Mouse (Mus musculus) natural killer cell, adult 2 months (primary cell): ENCODE measurements around the gene Fam160a1.

Experiments used
- DNase-seq, 2 experiments: peaks; one replicate each; pipeline ENCODE4 v3.0.0; 2022; ENCODE audit warnings: low spot score in 2 of 2

Fam160a1 gene

DNA sequence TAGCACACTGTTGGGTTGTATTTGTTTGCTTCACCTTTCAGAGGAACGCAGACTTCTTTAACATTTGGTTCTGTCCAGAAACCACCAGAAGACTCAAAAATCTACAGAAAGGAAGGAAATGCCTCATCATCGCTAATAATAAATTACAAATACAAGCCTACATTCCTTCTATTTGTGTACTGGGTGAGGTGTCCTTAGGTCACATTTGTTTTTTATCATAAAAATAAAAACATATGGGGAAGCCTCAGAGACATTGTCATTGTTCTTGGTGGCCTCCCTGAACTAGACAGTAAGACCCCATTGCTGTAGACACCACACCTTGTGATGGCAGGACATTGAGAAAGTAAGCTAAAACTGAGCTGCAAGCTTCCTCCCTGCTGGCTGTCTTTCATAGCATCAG lies at the start of gene Fam160a1:
Gene Fam160a1, minus strand, starts transcription at position 101 of the 400 bp plus-strand sequence.
- DNase-seq, result no peak

DNA sequence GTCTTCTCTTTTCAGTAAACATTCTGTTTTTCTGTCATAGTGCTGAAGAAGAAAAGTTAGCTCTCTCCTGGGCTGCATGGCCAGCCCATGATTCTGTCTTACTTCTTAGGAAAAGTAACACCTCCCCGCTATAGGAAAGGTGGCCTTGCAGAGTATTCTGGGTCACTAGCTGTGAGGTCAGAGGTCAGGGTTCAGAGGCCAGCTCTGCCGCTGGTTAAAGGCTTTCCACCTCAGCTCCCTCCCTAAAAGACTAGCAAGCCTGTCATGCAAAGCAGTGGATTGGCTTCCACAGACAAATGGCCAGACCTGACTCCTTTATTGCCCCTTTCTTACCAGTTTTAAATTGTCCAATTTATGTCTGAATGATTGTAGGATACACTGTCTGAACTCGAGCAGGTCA lies 46.9 kb upstream of the Fam160a1 start:
- no peak for DNase-seq

DNA sequence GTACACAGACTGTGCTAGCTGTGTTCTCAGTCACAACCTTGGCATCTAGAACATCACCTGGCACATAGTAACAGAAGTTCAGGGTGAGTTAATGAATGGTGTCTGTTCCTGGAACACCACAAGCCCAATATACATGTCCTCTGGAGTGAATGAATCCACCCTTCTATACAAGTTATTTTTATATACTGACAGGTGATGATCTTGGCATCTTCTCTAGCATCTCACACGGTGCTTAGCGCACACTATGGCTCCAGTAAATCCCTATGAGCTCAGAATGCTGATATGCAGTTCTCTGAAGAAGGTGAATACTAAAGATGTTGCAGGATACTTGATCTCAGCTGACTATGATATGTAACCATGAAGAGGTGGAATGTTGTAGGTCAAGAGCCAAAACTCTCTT lies 45.8 kb upstream of the Fam160a1 start:
- DNase-seq, result no peak

DNA sequence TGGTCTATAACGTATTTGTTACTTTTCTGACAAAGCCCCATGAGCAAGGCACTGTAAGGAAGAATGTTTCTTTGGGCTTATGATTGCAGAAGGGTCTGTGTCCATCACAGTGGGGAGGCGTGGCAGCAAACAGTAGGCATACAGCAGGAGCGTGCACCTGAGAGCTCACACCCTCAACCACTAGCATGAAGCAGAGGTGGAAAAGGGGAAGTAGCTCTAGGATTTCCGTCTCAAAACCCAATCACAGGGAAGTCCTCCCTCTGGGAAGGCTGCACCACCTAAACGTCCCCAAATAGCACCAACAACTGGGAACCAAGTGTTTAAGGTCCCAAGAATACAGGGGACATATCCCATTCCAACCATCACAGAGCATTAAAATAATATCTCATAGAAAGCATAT lies 43.9 kb upstream of the Fam160a1 start:
- no peak for DNase-seq

- no peak for DNase-seq
These were observed 42.2 kb upstream of the Fam160a1 start for GRCm38 (mm10) chr3:85859311-85859710.

DNA sequence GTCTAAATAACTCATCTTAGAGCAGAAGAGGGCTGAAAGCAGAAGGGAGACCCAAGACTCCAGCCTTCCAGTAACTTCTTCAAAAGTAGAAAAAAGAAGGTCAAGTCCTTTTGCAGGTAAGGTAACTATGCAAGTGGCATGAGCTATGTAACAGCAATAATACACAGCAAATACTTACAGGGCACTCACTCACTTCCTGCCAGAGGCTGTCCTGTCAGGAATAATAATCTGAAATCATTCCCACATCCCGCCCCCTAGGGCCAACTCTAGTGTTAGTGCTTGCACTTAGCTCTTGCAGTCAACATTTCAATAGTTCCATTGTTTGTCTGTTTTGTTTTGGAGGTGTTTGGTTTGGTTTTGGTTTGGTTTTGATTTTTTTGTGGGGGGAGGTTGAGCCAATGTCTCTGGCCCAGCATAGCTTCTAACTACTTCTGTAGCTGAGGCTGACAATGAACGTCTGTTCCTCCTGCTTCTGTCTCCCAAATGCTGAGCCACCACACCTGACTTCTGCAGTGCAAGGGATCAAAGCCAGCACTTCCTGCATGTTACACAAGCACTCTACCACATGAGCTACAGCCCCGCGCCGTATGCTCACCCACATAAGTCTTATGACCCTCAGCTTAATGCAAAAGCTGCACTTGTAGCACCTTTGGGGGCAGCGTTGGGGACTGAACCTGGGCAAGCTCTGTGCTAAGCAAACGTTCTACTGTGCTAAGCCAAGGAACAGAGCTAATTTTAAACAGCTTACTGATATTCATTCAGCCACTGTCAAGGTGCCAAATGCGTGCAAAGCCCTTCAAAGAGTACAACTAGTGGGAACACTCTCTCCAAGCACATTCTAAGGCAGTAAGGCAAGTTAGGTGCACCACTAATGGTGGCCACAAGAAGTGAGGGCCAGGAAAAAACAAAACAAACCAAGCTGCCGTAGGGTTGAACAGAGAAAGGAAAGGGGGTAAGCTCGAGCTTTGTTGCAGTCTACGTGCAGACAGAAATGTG lies 41.3 kb upstream of the Fam160a1 start:
- no peak for DNase-seq

DNA sequence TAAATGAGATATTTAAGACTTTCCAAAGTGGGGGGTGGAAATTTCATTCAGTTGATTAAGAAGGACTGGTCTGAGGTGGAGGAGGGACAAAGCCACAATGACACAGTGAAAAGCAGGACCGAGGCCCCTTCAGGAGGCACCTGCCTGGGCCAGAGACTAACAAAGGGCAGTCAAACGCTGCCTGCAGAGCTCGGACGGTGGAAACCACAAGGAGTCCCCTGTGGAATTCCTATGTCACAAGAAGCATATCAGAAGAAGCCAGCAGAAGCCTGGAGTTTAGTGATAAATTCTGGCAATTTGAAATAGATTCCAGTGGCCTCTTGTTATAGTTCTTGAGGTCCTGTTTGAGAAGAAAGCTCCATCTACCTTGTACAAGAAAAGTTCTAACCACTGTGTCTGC lies 40.0 kb upstream of the Fam160a1 start:
- no peak for DNase-seq

DNA sequence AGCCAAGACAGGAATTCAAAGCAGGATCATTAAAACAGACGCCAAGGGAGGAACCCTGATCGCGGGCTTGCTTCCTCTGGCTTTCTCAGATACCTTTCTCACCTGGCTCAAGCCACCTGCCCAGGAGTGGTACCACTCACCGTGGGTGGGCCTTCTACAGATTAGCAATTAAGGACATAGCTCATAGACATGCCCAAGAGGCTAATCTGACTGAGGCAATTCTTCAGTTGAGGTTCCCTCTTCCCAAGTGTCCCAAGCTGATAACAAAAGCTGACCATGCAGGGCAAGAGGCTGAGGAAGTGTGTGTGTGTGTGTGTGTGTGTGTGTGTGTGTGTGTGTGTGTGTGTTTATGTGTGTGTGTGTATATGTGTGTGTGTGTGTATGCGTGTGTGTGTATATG lies 38.9 kb upstream of the Fam160a1 start:
- no peak for DNase-seq

GRCm38 (mm10) chr3:85855043-85855442 lies 38.0 kb upstream of the Fam160a1 start:
- DNase-seq, result no peak

DNA sequence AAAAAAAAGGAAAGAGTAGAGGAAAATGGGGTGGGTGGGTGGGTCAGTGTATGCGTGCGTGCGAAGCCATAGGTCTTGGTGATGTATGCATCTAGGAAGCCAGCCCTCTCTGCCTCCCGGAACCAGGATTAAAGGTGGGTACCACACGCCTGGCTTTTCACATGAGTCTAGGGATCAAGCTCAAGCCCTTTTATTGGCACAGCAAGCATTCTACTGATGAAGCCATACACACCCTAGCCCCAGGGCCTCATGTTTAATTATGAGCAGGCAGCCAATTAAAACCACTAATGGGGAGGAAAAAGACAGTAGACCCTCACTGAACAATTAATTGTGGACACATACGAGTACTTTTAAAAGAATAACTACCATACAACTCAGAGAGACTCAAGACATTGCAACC lies 37.1 kb upstream of the Fam160a1 start:
- DNase-seq, result no peak

DNA sequence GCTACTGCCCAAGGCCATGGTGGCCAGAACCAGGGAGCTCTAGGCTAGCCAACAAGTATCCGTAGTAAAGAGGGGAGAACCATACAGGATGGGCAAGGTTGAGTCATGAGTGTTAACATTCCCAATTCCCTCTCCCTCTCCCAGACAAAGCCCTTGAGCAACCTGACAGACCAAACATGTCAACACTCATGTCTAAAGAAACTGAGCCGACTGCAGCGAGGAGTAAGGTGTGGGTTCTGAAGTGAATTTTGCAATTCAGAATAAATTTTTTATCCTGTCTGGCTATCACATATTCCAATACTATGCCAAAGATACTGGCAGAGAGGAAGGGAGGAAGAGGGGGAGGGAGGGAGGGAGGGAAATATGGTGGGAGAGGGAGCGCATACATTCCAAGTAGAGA lies 36.6 kb upstream of the Fam160a1 start:
- DNase-seq, result no peak

DNA sequence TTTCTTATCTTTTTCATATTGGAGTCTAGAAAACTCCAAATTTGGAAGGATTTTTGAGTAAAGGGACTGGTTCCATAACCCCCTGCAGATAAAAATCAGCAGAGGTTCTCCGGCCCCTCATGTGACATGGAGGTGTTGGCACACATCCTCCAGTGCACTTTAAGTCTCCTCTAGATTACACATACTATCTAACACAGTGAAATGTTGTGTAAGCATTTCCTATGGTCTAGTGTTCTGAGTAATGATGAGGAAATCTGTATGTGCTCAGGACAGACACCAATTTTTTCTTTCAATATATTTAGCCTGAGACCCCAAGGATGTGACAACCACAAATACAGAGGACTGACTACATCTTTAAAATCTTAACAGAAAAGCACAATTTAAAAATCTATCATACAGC lies 33.0 kb upstream of the Fam160a1 start:
- no peak for DNase-seq

GRCm38 (mm10) chr3:85846316-85846715 lies 29.2 kb upstream of the Fam160a1 start:
- DNase-seq, result no peak

DNA sequence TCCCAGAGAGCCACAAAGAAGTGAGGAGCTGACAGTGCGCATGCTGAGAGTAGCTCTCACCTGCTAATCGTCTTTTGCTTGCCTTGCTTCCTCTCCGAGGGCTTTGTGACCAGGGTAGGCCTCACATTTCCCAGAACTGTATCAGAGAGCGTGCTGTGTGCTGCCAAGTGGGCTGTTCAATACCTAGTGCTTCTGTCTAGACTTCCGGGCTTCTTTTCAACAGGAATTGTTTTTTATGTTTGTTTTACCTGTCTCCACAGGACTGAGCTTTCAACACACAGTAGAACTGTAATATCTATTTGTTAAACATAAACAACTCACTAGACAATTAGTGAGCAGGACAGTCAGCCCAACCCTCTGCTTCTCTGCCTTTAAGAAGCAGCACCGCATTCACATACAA lies 28.2 kb upstream of the Fam160a1 start:
- DNase-seq, result no peak

DNA sequence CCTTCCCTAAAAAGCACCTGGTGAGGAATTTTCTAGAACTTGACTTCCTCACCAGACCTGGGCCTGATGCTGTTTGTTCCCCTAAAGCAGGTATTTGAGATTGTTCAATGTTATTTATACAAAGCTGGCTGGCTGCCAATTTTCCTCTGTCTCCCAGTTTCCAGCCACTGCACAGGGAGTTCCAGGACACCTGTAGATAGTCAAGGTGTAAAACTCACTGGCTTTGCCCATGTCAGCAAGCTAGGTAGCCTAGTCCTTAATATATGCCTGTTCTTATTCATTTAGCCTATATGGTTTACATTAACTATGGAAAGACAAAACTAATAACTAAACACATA lies 25.8 kb upstream of the Fam160a1 start:
- no peak for DNase-seq

- DNase-seq, result no peak
These were observed 25.2 kb upstream of the Fam160a1 start for GRCm38 (mm10) chr3:85842177-85842880.

GRCm38 (mm10) chr3:85841454-85842176 lies 24.5 kb upstream of the Fam160a1 start:
- DNase-seq, result no peak

DNA sequence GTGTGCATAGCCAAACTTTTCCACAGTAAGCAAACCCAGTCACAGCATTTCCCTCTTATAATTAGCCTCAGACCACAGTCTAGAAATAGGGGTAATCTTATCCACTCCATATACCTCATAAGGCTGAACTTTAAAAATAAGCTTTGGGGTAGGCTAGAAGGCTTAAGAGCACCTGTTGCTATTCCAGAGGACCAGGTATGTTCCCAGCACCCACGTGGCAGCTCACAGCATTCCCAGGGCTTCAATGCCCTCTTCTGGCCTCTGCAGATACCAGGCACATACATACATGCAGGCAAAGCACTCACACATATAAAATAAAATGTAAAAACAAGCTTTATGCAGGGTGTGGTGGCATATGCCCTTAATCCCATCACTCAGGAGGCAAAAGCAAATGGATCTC lies 16.5 kb upstream of the Fam160a1 start:
- DNase-seq, result no peak

- DNase-seq, result no peak
These were observed 15.5 kb upstream of the Fam160a1 start for GRCm38 (mm10) chr3:85832490-85833155.

DNA sequence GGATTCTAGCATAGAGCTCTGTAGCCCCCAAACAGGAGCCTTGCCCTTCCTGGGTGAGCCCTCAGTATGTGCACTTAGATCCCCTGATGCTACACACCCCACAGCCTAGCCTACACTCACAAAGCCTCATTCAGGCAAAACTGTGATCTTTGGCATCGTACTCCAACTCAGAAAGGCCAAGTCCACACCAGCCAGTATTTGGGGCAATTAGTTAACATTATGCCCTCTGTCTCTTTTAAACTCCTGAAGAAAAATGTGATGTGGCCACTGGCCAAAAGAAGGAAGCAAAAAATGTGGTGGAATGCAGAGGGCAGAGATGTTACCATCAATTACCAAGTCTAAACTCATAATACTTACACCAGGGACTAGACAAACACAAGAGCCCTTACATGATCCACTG lies 14.7 kb upstream of the Fam160a1 start:
- no peak for DNase-seq

- no peak for DNase-seq
These were observed 12.0 kb upstream of the Fam160a1 start for GRCm38 (mm10) chr3:85829047-85829446.

DNA sequence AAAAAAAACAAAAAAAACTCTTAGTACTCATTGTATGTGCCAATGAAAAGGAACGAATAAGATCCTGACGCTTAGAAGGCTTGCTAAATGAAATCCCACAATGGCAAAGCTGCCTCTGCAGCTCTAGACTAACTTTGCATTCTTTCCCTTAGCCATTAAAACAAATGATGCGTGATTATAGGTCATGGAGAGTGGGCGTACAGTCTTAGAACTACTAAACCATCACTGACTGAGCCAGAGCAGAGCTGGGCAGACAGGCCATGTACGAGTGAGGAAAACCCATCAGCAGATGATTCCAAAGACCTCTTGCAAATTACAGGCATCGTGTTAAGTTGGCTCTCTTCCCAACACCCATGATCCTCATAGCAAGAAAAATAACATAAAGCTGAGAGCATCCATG lies 10.7 kb upstream of the Fam160a1 start:
- DNase-seq, result no peak
